Comparison of ENCODE assay signal across 14 mouse cellular contexts in the genomic region with DNA sequence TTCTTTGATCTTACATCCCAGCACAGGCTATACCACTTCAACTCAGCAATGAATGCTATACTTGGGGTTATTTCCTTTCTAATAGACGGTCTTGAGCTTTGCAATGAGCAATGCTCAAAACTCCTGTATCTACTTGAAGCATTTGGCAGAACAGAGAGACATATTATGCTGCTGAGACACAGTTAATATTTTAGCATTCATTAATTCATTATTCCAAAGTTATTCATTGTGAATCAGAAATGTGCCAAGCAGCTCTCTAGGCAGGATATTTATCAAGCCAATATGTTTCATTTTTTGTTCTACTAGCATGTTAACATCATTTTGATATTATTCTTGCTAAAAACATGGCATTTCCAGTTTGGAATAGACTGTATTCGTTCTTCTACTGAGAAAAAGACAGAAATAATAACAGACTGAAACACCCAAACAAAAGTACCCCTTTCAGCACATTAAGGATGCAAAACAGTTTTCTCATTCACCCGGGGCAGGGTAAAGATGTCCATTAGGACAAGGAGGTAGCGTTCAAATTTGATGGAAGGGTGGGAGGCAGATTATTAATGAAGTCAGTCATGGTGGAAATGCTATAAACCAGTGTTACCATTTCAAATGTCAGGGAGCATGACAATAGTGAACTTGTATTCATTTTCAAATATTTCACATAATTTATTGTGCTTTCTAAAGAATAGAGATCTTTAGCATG.
"Had no signal": no experiment of that assay in that cellular context is flagged by ENCODE, and none has a peak within 500 bp of the region (broad histone marks: within the 10 kb centered on the region; RNA-seq: fewer than 3 reads in every experiment).

No protein-coding gene starts in this region.

- H3K4me2 ChIP-seq: lung, embryonic 14.5 days; midbrain, embryonic 13.5 days; midbrain, embryonic 15.5 days; neural tube, embryonic 12.5 days; stomach, embryonic 15.5 days had no signal

- H3K9ac ChIP-seq: lung, embryonic 14.5 days; midbrain, embryonic 13.5 days; midbrain, embryonic 15.5 days; neural tube, embryonic 12.5 days; stomach, embryonic 15.5 days had no signal

- ATAC-seq: midbrain, embryonic 13.5 days; midbrain, embryonic 15.5 days had no signal

- H3K9me3 ChIP-seq: midbrain, embryonic 10.5 days; midbrain, embryonic 13.5 days; midbrain, embryonic 15.5 days; neural tube, embryonic 12.5 days; stomach, embryonic 15.5 days had no signal

- H3K27me3 ChIP-seq: midbrain, embryonic 13.5 days; midbrain, embryonic 15.5 days; neural tube, embryonic 12.5 days; stomach, embryonic 15.5 days had no signal

- H3K27ac ChIP-seq: midbrain, embryonic 10.5 days; midbrain, embryonic 13.5 days; midbrain, embryonic 15.5 days; neural tube, embryonic 12.5 days; stomach, embryonic 15.5 days; stomach, postnatal 0 days had no signal

- DNase-seq: lung, adult 18-20 months; lung, embryonic 14.5 days; lung, postnatal 10 days; lung, postnatal 4 days; right cerebral cortex, postnatal 14 days; thymus, adult 2 months; thymus, postnatal 25 days; thymus, postnatal 4 days had no signal

- H3K36me3 ChIP-seq: midbrain, embryonic 10.5 days; midbrain, embryonic 13.5 days; midbrain, embryonic 15.5 days; neural tube, embryonic 12.5 days; stomach, embryonic 15.5 days had no signal

- H3K4me1 ChIP-seq: midbrain, embryonic 10.5 days; midbrain, embryonic 13.5 days; midbrain, embryonic 15.5 days; neural tube, embryonic 12.5 days; stomach, embryonic 15.5 days had no signal

- H3K4me3 ChIP-seq: midbrain, embryonic 10.5 days; midbrain, embryonic 13.5 days; midbrain, embryonic 15.5 days; neural tube, embryonic 12.5 days; stomach, embryonic 15.5 days had no signal
